Mouse (Mus musculus) bone marrow, adult 2 months (tissue): ENCODE results near the gene Zdhhc17.

Experiments
- CTCF ChIP-seq: fragments of 200-500 bp; IDR thresholded peaks from 2 replicates; pipeline ENCODE4 v1.5.1; 2011; ENCODE audit warnings: low read length, control low read depth; ENCODE audit not compliant: control insufficient read depth, insufficient read depth
- POLR2A ChIP-seq: fragments of 200-500 bp; IDR thresholded peaks from 2 replicates; pipeline ENCODE4 v1.6.1; 2011; ENCODE audit warnings: low read depth, mild to moderate bottlenecking, control low read depth, low read length, borderline replicate concordance; ENCODE audit not compliant: control insufficient read depth

DNA sequence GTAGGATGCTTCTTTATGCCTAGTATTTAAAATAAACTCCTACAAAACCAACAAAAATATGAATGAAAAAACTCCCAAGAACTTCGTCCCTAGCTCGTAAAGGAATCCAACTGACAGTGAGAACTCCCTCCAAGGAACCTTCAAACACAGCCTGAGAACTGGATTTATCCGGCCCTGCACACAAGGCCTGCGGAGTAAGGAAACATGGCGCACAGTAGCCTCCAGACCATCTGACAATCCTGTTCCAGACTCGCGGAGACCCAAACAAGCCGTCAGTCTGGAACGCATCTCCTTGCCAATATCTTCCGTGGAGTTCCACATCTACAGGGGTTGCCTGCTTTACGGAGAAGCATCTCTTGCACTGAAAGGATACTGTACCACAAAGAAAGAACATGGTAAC, 68.0 kb downstream of the Zdhhc17 start:
- TF ChIP-seq CTCF = no peak
- no peak for TF ChIP-seq POLR2A
